Mouse (Mus musculus): ENCODE results near the gene Unk.

DNA sequence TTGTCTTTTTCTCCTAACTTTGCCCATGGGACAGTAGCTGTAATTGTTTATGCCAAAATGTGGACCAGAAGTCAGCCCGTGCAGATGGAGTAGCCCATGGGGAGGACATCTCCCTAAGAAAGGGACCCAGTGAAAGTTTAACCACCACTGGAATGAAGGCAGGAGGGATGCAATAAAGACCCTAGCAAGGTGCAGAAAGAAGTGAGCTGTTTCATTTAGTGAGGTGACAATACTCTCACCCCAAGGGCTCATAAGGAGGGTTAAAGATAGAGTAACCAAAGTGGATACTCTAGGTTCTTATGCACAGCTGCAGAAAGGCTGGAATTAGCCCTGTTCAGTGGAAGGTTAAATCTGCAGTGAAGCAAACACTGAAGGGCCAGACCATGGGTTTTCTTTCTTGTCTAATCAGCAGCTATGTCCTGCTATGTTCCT, 10.7 kb upstream of the Unk start:
- no peak for TF ChIP-seq EP300 (optimal IDR thresholded peaks at IDR 0.05)
- TF ChIP-seq CTCF (IDR thresholded peaks at IDR 0.05; ENCODE audit: low read depth): no peak

Data from stomach, postnatal 0 days (tissue).